Mouse (Mus musculus) erythroblast, embryonic 14.5 days (primary cell): Measurements from ENCODE around the gene Lime1.

Source experiments
- GATA1 ChIP-seq: IDR thresholded peaks from 2 replicates; pipeline ENCODE4 v1.6.1; 2012; ENCODE audit warnings: low read length, inconsistent platforms, mixed read lengths
- TAL1 ChIP-seq: IDR thresholded peaks from 3 replicates; pipeline ENCODE4 v1.6.1; 2012; ENCODE audit warnings: low read length, inconsistent platforms, mixed read lengths

DNA sequence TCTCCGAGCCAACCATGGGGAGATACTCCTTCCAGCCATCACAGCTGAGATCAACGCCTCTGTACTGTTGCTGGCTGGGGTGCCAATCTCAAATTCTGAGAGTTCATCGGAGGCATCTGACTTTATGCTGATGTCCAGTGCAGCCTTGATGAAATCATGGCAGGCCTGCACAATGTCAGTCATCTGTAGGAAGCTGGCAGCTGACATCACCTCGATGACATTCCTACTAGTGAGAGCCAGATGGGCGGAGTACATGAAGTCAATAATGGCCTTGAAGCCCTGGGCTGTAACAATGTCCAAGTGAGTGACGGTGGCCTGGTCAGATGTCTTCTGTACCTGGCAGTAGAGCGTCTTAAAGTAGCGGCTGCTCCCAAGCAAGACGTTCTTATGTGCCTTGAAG, 44.0 kb downstream of the Lime1 start:
- TF ChIP-seq TAL1 (no peak), GATA1 (no peak)
